Mouse (Mus musculus) brain, embryonic 14.5 days (tissue): ENCODE data around the gene Gstp2.

Source experiments
- CTCF ChIP-seq: fragments of 200-500 bp; IDR thresholded peaks from 2 replicates; pipeline ENCODE4 v1.5.1; 2012; ENCODE audit warnings: inconsistent platforms, mild to moderate bottlenecking, moderate library complexity, borderline replicate concordance; ENCODE audit not compliant: insufficient read depth, insufficient read length; ENCODE audit errors: extremely low read depth
- POLR2A ChIP-seq: fragments of 200-500 bp; IDR thresholded peaks from 2 replicates; pipeline ENCODE4 v1.6.1; 2012; ENCODE audit warnings: mild to moderate bottlenecking, inconsistent platforms, borderline replicate concordance; ENCODE audit not compliant: poor library complexity, insufficient read depth, insufficient read length, severe bottlenecking; ENCODE audit errors: extremely low read depth

- TF ChIP-seq POLR2A = no peak
- TF ChIP-seq CTCF = no peak
Measured at GRCm38 (mm10) chr19:4082219-4082965, 36.6 kb upstream of the Gstp2 start.
